Mouse (Mus musculus) liver, embryonic 14.5 days (tissue): ENCODE measurements around the gene D630023F18Rik.

Experiments
- CTCF ChIP-seq: IDR thresholded peaks from 2 replicates; pipeline ENCODE4 v1.5.1; 2016; ENCODE audit warnings: antibody characterized with exemption, low read depth, control low read depth
- EP300 ChIP-seq: IDR thresholded peaks from 2 replicates; pipeline ENCODE4 v1.6.1; 2016; ENCODE audit warnings: antibody characterized with exemption, low read depth

DNA sequence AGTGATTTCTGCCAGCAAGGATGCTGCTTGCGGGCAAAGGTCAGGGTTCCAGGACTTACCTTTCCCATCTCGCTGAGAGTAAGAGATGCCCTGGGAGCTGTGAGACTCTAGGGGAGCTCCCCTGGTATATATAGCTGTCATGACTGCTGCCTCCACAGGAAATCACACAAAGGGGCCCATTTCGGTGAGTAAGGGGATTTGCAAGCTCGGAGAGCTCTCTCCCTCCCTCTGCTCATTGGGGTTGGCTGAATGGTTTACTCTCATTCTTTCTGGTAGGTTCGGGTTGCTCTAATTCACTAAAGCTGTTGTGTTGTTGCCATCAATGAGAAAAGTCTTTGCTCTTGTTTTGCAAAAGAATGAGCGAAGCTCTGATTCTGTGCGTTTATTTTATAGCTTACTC, 40.8 kb downstream of the D630023F18Rik start, which contains the start of gene Crygb:
- TF ChIP-seq CTCF (no peak), EP300 (no peak)
